Mouse (Mus musculus) liver, adult 2 months (tissue): ENCODE measurements around the gene Ctdnep1. TPM values are rescaled to one million over a fixed set of nuclear protein-coding genes. Genes with fewer than 3 reads are reported as not detected.

Experiments used
- DNase-seq: peaks from one replicate; pipeline ENCODE4 v3.0.0-alpha.2; 2011; ENCODE audit warnings: low read depth, low spot score; ENCODE audit errors: extremely low read depth
- H3K27ac ChIP-seq: fragments of 200-500 bp; replicated peaks from 2 replicates; pipeline ENCODE4 v1.5.1; 2012; ENCODE audit warnings: low read depth, mild to moderate bottlenecking, control low read depth, inconsistent platforms, low read length; ENCODE audit not compliant: insufficient read depth
- H3K27me3 ChIP-seq: fragments of 200-500 bp; 2 replicates; pipeline ENCODE4 v1.6.1; 2012; ENCODE audit warnings: mild to moderate bottlenecking, moderate library complexity, low read length, inconsistent platforms; ENCODE audit not compliant: control insufficient read depth, insufficient read depth
- H3K36me3 ChIP-seq: fragments of 200-500 bp; 2 replicates; pipeline ENCODE4 v1.6.1; 2012; ENCODE audit warnings: low read length, inconsistent platforms; ENCODE audit not compliant: control insufficient read depth, insufficient read depth
- H3K4me1 ChIP-seq: fragments of 200-500 bp; 2 replicates; pipeline ENCODE4 v1.6.1; 2011; ENCODE audit warnings: low read length; ENCODE audit not compliant: control insufficient read depth, insufficient read depth
- H3K4me3 ChIP-seq: fragments of 200-500 bp; 2 replicates; pipeline ENCODE4 v1.5.1; 2011; ENCODE audit warnings: low read depth, mild to moderate bottlenecking, control low read depth, low read length, moderate library complexity; ENCODE audit not compliant: insufficient read depth
- H3K79me2 ChIP-seq: fragments of 200-500 bp; 2 replicates; pipeline ENCODE4 v1.6.1; 2012; ENCODE audit warnings: inconsistent platforms, mild to moderate bottlenecking, low read length, moderate library complexity; ENCODE audit not compliant: control insufficient read depth, insufficient read depth
- H3K9ac ChIP-seq: fragments of 200-500 bp; 2 replicates; pipeline ENCODE4 v1.6.1; 2012; ENCODE audit warnings: low read depth, mild to moderate bottlenecking, control low read depth, inconsistent platforms, low read length
- CTCF ChIP-seq: fragments of 200-500 bp; IDR thresholded peaks from 2 replicates; pipeline ENCODE4 v1.5.1; 2011; ENCODE audit warnings: low read depth, low read length, control low read depth
- POLR2A ChIP-seq: fragments of 200-500 bp; IDR thresholded peaks from 2 replicates; pipeline ENCODE4 v1.6.1; 2011; ENCODE audit warnings: low read length, control low read depth; ENCODE audit not compliant: insufficient read depth; ENCODE audit errors: extremely low read depth
- whole genome bisulfite sequencing: fragments of 180-500 bp; shearing (Covaris S2); methylation state at CpG from one replicate; pipeline ENCODE4 v1.1.7; 2018; 5-methylcytosine and 5-hydroxymethylcytosine counted together
- polyA plus RNA-seq: library from polyadenylated mRNA; depleted of rRNA; stranded (reverse); fragments of >200 nt; gene quantifications from 2 replicates; pipeline ENCODE4 v1.2.3, GENCODE M21; 2012
- total RNA-seq: library from RNA; depleted of rRNA; stranded (reverse); fragments of >200 nt; gene quantifications from 2 replicates; pipeline ENCODE4 v1.2.3, GENCODE M21; 2014

Ctdnep1 gene
- total and polyA plus RNA-seq, 2 experiments = 6.6 to 45.3 TPM

DNA sequence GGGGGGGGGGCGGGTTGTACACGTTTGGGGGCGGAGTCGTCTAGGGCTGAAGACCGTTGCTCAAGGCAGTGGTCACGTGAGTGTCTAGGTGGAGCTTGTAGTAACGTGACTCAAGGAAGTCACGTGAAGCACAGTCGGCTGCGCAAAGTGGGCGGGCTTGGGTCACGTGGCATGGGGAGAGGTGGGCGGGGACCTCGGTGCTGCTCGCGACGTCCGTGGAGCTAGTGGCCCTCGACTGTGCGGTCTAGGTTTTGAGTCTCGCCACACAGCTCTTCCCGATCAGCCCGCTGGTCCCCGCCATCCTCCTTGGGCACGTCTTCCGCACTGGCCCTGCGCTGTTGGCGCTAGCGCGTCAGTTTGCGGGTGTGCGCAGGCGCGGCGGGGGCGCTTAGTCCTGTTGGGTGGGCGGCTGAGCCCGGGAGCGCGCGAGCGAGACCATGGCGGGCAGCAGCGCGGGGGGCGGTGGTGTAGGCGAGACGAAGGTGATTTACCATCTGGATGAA lies 19.5 kb downstream of the Ctdnep1 start, which contains the start of gene Dvl2:
Gene Dvl2 (plus strand): TSS at position 200 of the 503 bp plus-strand sequence.
- H3K27ac ChIP-seq = peak within 1 kb of the TSS; percentile 66
- H3K36me3 ChIP-seq = peaks cover 6% of the 10 kb centered on the region; the same call in 1 of the 2 replicates
- peak within 1 kb of the TSS; percentile 97 for H3K9ac ChIP-seq
- peak within 1 kb of the TSS; percentile 95 for H3K4me3 ChIP-seq
- peaks cover 24% of the 10 kb centered on the region for H3K79me2 ChIP-seq
- WGBS = under 1% methylated on average over 48 of the region's 48 CpGs
- H3K4me1 ChIP-seq = peaks cover 8% of the 10 kb centered on the region
- no peaks in the 10 kb centered on the region for H3K27me3 ChIP-seq
- DNase-seq = peak; percentile 95
- TF ChIP-seq POLR2A (peak; percentile 59), CTCF (no peak)

DNA sequence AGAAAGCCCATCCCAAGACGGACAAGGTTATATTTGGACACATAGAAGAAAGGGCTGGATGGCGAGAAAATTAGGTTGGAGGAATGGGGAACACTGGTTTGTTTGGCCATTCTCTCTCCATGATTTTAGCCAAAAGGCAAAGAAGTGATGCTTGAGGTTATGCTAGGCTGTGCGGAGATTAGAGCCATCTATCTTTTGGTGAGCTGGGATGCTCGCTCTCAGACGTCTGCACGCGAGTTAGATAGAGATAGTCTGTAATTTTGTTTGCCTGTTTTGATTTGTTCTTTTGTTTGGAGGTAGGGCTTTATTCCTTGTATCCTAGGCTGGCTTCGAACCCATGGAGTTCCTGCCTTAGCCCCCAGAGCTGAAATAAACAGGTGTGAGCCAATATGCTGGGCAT lies 20.2 kb downstream of the Ctdnep1 start:
- WGBS = 14% methylated on average over 8 of the region's 8 CpGs
- no peak for TF ChIP-seq POLR2A
- no peak for TF ChIP-seq CTCF
- Histone ChIP-seq H3K27me3 (no peaks in the 10 kb centered on the region), H3K9ac (peak overlapping the region; percentile 97), H3K4me3 (peak overlapping the region; percentile 95), H3K79me2 (peaks cover 19% of the 10 kb centered on the region), H3K27ac (peak overlapping the region; percentile 66), H3K36me3 (peaks cover 6% of the 10 kb centered on the region; the same call in 1 of the 2 replicates), H3K4me1 (peaks cover 8% of the 10 kb centered on the region)
- no peak for DNase-seq

DNA sequence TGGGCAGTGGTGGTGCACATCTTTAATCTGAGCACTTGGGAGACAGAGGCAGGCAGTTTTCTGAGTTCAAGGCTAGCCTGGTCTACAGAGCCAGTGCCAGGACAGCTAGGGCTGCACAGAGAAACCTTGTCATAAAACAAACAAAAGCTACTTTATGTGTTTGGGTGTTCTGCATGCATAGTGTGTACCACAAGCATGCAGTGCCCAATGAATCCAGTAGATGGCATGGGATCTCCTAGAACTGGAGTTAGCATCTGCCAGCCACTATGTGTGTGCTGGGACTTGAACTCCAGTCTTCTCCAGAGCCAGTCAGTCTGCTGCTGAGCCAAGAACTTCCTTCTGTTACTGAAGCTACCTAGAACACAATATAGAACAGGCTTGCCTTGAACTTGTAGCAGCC lies 20.9 kb downstream of the Ctdnep1 start:
- Histone ChIP-seq H3K79me2 (peaks cover 14% of the 10 kb centered on the region), H3K4me1 (peaks cover 8% of the 10 kb centered on the region), H3K27ac (no peak overlapping the region), H3K36me3 (peaks cover 6% of the 10 kb centered on the region; the same call in 1 of the 2 replicates), H3K9ac (no peak overlapping the region), H3K27me3 (no peaks in the 10 kb centered on the region), H3K4me3 (no peak overlapping the region)
- DNase-seq = peak; percentile 44
- peak; percentile 17; the same call in 1 of the 2 replicates for TF ChIP-seq CTCF
- no peak for TF ChIP-seq POLR2A

DNA sequence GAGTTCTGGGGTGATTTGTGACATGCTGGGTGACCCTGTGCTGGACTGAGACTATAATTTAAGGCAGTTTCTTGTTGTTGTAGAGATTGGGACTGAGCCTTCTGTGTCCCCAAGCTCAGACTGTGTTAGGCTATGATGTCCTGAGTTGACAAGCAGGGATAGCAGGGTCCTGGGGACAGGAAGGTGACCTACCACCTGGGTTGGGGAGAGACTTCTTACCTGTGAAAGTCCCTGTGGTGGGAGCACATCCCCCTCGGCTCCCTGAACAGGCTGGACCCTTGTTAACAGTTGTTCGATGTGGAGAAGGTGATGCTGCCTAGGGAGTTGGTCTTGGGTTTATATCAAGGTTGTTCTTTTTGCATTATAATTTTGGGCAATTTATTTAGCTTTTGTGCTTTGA lies 21.5 kb downstream of the Ctdnep1 start:
- TF ChIP-seq CTCF (no peak), POLR2A (no peak)
- Histone ChIP-seq H3K79me2 (peaks cover 14% of the 10 kb centered on the region), H3K4me3 (no peak overlapping the region), H3K36me3 (peaks cover 7% of the 10 kb centered on the region; the same call in 1 of the 2 replicates), H3K4me1 (peaks cover 8% of the 10 kb centered on the region), H3K9ac (no peak overlapping the region), H3K27ac (no peak overlapping the region), H3K27me3 (no peaks in the 10 kb centered on the region)
- WGBS = 93% methylated on average over 2 of the region's 2 CpGs
- no peak for DNase-seq

DNA sequence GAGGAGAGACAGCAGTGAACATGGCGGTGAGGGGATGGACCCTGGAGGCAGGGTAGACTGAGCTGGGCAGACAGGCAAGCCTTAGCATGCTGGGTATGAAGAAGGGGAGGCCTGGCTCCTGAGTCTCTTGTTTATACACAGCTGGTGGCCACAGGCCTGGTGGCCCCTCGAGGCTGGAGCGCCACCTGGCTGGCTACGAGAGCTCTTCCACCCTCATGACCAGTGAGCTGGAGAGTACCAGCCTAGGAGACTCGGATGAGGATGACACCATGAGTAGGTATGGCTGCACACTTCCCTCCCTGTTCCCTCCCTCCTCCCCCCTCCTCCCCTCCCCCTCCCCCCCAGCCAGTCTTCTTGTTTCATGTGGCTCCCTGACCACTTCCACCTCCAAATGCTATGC lies 24.6 kb downstream of the Ctdnep1 start:
- H3K4me1 ChIP-seq = peaks cover 8% of the 10 kb centered on the region
- peaks cover 11% of the 10 kb centered on the region; the same call in 1 of the 2 replicates for H3K36me3 ChIP-seq
- H3K9ac ChIP-seq = no peak overlapping the region
- 78% methylated on average over 5 of the region's 5 CpGs for WGBS
- H3K4me3 ChIP-seq = no peak overlapping the region
- H3K27ac ChIP-seq = no peak overlapping the region
- DNase-seq = no peak
- H3K27me3 ChIP-seq = no peaks in the 10 kb centered on the region
- TF ChIP-seq POLR2A (no peak), CTCF (peak; percentile 63)
- peaks cover 14% of the 10 kb centered on the region for H3K79me2 ChIP-seq

DNA sequence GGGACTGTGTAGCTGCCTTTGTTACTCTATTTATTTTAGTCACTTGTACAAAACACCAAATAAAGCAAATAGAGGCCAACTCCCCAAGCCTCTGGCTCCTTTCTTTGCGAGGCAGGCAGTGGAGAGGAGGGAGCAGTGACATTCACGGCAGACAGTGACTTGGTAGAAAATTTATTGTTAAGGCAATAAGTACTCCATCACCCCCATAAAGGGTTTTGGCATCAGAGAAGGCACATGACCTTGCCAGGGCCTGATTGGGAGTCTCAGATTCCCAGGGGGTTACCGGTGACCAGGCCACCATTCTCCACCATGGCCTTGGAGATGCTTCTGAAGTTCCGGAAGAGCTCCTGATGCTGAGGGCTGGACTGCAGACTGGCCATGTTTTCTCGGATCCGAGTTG lies 29.1 kb downstream of the Ctdnep1 start:
- Histone ChIP-seq H3K4me1 (peaks cover 8% of the 10 kb centered on the region), H3K27me3 (no peaks in the 10 kb centered on the region), H3K9ac (no peak overlapping the region), H3K27ac (no peak overlapping the region), H3K36me3 (peaks cover 46% of the 10 kb centered on the region), H3K4me3 (no peak overlapping the region), H3K79me2 (peaks cover 15% of the 10 kb centered on the region; the same call in 1 of the 2 replicates)
- 86% methylated on average over 6 of the region's 6 CpGs for WGBS
- TF ChIP-seq POLR2A = no peak
- TF ChIP-seq CTCF = no peak
- DNase-seq = no peak
